Mouse (Mus musculus) limb, embryonic 14.5 days (tissue): ENCODE measurements around the gene Pex11b. TPM values are rescaled to one million over a fixed set of nuclear protein-coding genes. Genes with fewer than 3 reads are reported as not detected.

Source experiments
- ATAC-seq: fragments of 200-750 bp; cut with Nextera tagmentation; 2 replicates; pipeline ENCODE4 v1.8.0; 2017; ENCODE audit warnings: low read depth, moderate number of reproducible peaks, moderate TSS enrichment; ENCODE audit not compliant: low FRiP score
- DNase-seq: peaks from one replicate; pipeline ENCODE4 v3.0.0-alpha.2; 2015; ENCODE audit warnings: low spot score
- H3K27ac ChIP-seq: fragments of 300-500 bp; sonication (generic); replicated peaks from 2 replicates; pipeline ENCODE4 v1.5.1; 2014; ENCODE audit warnings: low read depth, mild to moderate bottlenecking, low read length, moderate library complexity, mixed read lengths
- H3K27me3 ChIP-seq: fragments of 300-500 bp; sonication (generic); 2 replicates; pipeline ENCODE4 v1.6.1; 2014; ENCODE audit warnings: low read length, mixed read lengths; ENCODE audit not compliant: control insufficient read depth, insufficient read depth
- H3K36me3 ChIP-seq: fragments of 300-500 bp; sonication (generic); 2 replicates; pipeline ENCODE4 v1.6.1; 2014; ENCODE audit warnings: mild to moderate bottlenecking, low read length, moderate library complexity, mixed read lengths; ENCODE audit not compliant: control insufficient read depth, insufficient read depth
- H3K4me1 ChIP-seq: fragments of 300-500 bp; sonication (generic); 2 replicates; pipeline ENCODE4 v1.6.1; 2014; ENCODE audit warnings: antibody characterized with exemption, low read length, mixed read lengths; ENCODE audit not compliant: control insufficient read depth, insufficient read depth
- H3K4me2 ChIP-seq: fragments of 300-500 bp; sonication (generic); replicated peaks from 2 replicates; pipeline ENCODE4 v1.6.1; 2014; ENCODE audit warnings: low read depth, mild to moderate bottlenecking, low read length, moderate library complexity; ENCODE audit not compliant: severe bottlenecking
- H3K4me3 ChIP-seq: fragments of 300-500 bp; sonication (generic); replicated peaks from 2 replicates; pipeline ENCODE4 v1.5.1; 2014; ENCODE audit warnings: low read length
- H3K9ac ChIP-seq: fragments of 300-500 bp; sonication (generic); 2 replicates; pipeline ENCODE4 v1.6.1; 2014; ENCODE audit warnings: mild to moderate bottlenecking, low read depth, low read length, moderate library complexity; ENCODE audit not compliant: severe bottlenecking
- H3K9me3 ChIP-seq: fragments of 300-500 bp; sonication (generic); 2 replicates; pipeline ENCODE4 v1.6.1; 2016; ENCODE audit warnings: low read length; ENCODE audit not compliant: control insufficient read depth
- POLR2A ChIP-seq: fragments of 200-500 bp; IDR thresholded peaks from 2 replicates; pipeline ENCODE4 v1.8.0; 2012; ENCODE audit warnings: inconsistent platforms, mild to moderate bottlenecking, moderate library complexity, borderline replicate concordance; ENCODE audit not compliant: insufficient read depth, insufficient read length; ENCODE audit errors: extremely low read depth
- whole genome bisulfite sequencing: fragments of 180-500 bp; shearing (Covaris S2); extraction: QIAGEN DNeasy Blood & Tissue Kit; methylation state at CpG from one replicate; pipeline ENCODE4 v1.1.7; 2014; 5-methylcytosine and 5-hydroxymethylcytosine counted together
- polyA plus RNA-seq, 2 experiments: library from polyadenylated mRNA; depleted of rRNA in 1 of 2; stranded (reverse) in 1 of 2; unstranded in 1 of 2; fragments of >200 nt; fragmentation: Nextera tagmentation in 1 of 2; extraction: Ambion mirVana in 1 of 2; gene quantifications; 2 replicates each; pipeline versions ENCODE4 v1.2.1 to v1.2.3; 2012 to 2014

Pex11b gene
- polyA plus RNA-seq, 2 experiments, result 53.0 to 62.2 TPM

DNA sequence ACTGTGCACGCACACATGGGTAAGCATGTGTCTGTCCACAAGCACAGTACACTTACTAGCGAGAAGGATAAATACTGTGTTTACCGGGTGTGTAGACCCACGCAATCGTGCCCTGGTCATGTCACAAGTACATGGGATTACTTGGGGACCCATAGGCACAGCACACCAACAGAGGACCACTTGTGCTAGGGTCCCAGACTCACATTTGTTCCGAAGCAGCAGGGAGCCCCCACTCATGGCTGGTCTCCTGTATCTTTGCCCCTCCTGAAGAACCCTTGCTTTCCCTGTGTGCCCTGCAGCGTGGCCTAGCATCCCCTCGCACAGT, 36.1 kb upstream of the Pex11b start:
- no peak for TF ChIP-seq POLR2A
- no peak overlapping the region for H3K27ac ChIP-seq
- peak overlapping the region; percentile 66; the same call in 1 of the 2 replicates for H3K9ac ChIP-seq
- H3K27me3 ChIP-seq, result no peaks in the 10 kb centered on the region
- H3K36me3 ChIP-seq, result peaks cover 3% of the 10 kb centered on the region
- DNase-seq (no peak), ATAC-seq (no peak)
- H3K9me3 ChIP-seq, result no peaks in the 10 kb centered on the region
- peak overlapping the region; percentile 45; the same call in 1 of the 2 replicates for H3K4me3 ChIP-seq
- WGBS, result 39% methylated on average over 8 of the region's 8 CpGs
- peak overlapping the region; percentile 99 for H3K4me2 ChIP-seq
- peaks cover 45% of the 10 kb centered on the region for H3K4me1 ChIP-seq

DNA sequence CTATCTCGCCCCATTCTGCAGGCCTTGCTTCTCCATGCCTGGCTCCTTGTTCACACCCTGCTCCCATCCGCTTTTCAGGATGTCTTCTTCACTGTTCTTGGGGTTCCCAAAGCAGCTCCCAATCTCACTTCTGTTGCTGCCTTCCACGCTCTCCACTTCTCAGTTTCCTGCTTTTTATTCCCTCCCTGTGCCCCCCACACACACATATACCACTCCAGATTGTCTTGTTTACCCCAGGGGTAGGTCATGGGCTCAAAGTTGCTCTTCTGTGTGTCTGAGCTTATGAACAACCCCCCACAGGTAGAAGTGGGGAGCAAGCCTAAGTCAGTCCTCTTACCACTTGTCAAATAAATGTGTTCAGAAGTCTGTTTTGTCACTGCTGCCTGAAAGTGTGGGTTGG, 35.8 kb upstream of the Pex11b start:
- TF ChIP-seq POLR2A, result no peak
- Histone ChIP-seq H3K27me3 (no peaks in the 10 kb centered on the region), H3K4me2 (peak overlapping the region; percentile 99; the same call in 1 of the 2 replicates), H3K9ac (no peak overlapping the region), H3K9me3 (no peaks in the 10 kb centered on the region), H3K27ac (no peak overlapping the region), H3K4me1 (peaks cover 49% of the 10 kb centered on the region), H3K4me3 (peak overlapping the region; percentile 45; the same call in 1 of the 2 replicates), H3K36me3 (peaks cover 4% of the 10 kb centered on the region)
- DNase-seq (no peak), ATAC-seq (no peak)
- WGBS, result 71% methylated on average over 3 of the region's 3 CpGs

DNA sequence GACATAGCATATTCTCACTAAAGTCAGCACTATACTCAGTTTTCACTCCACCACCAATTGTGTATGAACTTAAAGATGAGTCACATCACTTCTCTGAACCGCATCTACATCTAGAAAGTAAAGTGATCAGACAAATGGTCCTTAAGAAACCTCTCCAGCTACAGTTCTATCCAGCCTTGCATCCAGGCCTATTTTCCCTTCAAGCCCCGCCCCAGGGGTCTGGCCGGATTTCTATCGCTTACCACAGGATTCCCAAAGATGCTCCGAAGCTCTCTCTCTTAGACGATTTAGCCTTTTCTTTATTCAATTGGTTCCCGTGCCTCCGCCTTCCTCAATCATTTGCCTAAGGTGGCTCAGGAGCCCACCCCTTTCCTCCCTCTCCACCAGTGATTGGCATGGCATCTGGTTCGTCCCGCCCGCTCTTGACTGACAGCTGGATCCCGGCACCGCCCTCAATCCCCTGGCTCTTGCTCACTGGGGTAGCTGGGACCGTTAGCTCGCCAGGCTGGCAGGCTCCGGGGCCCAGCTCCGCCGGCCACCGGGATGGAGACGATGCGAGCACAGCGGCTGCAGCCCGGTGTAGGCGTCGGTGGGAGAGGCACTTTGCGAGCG, 34.4 kb upstream of the Pex11b start, which contains the start of gene Lix1l:
Lix1l (plus strand) TSS at position 511 of the 612 bp plus-strand sequence.
- peak; percentile 88; the same call in 1 of the 2 replicates for TF ChIP-seq POLR2A
- H3K4me2 ChIP-seq, result peak within 1 kb of the TSS; percentile 63
- H3K9ac ChIP-seq, result peak within 1 kb of the TSS; percentile 86
- H3K4me3 ChIP-seq, result peak within 1 kb of the TSS; percentile 74
- peak; percentile 98 for DNase-seq
- WGBS, result 1% methylated on average over 18 of the region's 27 CpGs
- H3K27ac ChIP-seq, result peak within 1 kb of the TSS; percentile 91
- peak; percentile 95 for ATAC-seq
- no peaks in the 10 kb centered on the region for H3K9me3 ChIP-seq
- peaks cover 4% of the 10 kb centered on the region for H3K36me3 ChIP-seq
- H3K27me3 ChIP-seq, result no peaks in the 10 kb centered on the region
- H3K4me1 ChIP-seq, result peaks cover 50% of the 10 kb centered on the region

DNA sequence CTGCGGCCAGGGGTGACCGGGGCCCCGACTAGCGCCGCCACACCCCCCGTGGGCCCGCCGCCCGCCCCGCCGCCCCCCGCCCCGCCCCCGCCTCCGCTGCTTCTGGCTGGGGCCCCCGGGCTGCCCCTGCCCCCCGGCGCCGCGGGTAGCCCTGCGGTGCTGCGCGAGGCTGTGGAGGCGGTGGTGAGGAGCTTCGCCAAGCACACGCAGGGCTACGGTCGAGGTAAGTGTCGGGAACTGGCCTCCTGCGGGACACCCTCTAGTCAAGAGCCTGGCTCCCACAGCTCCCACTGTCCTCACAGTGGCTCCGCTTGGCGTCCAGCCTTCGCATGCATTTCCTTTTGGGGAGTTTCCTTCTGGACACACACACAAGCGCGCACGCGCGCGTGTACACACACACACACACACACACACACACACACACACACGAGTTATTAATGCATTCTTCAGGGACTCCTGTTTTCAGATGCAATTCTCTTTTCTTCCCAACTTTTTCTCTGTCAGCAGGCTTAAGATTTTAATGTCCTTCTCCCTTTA, 33.9 kb upstream of the Pex11b start:
- Histone ChIP-seq H3K27me3 (no peaks in the 10 kb centered on the region), H3K9ac (peak overlapping the region; percentile 86), H3K4me1 (peaks cover 45% of the 10 kb centered on the region), H3K27ac (peak overlapping the region; percentile 91), H3K4me2 (peak overlapping the region; percentile 63), H3K36me3 (peaks cover 8% of the 10 kb centered on the region), H3K4me3 (peak overlapping the region; percentile 74), H3K9me3 (no peaks in the 10 kb centered on the region)
- peak; percentile 72; the same call in 1 of the 2 replicates for TF ChIP-seq POLR2A
- DNase-seq, result peak; percentile 77
- WGBS, result 6% methylated on average over 10 of the region's 40 CpGs
- ATAC-seq, result peak; percentile 66

DNA sequence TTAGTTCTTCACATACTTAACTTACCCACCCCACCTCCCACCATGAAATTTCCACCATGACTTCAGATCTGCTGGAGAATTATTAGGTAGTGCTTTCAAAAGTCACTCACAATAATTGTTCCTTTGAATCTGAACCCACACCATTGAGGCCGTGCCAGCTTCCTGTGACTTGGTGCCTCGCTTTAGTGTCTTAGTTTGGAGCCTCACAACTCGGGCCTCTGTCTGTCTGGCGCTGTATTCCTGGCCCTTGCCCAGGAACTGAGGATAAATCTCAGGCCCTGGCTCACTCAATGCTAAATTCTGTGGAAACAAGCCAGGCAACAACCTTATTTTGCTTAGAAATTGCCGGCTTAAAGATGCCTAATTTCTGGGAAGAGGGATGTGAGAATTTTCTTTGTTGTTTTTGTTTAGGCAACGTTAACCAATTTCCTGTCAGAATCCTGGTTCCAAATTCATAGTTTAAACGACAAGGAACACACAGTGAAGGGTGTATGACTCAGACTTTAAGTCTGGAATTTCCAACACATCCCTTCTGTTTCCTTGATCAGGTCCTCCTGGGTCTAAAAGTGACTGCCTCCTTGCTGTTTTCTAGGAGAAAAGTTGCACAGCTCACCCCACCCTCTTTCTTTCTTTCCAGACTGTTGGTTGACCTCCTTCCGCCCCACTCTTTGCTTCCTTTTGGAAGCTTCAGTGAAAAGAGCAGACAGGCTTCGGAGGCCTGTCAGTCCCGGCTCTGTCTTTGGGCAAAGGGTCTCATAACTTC, 33.1 kb upstream of the Pex11b start:
- Histone ChIP-seq H3K27ac (peak overlapping the region; percentile 91), H3K4me3 (peak overlapping the region; percentile 74), H3K4me2 (peak overlapping the region; percentile 63), H3K27me3 (no peaks in the 10 kb centered on the region), H3K4me1 (peaks cover 37% of the 10 kb centered on the region), H3K9ac (peak overlapping the region; percentile 86), H3K9me3 (no peaks in the 10 kb centered on the region), H3K36me3 (peaks cover 9% of the 10 kb centered on the region)
- WGBS, result 21% methylated on average over 10 of the region's 10 CpGs
- TF ChIP-seq POLR2A, result no peak
- ATAC-seq, result no peak
- DNase-seq, result peak; percentile 28
